Mouse (Mus musculus): ENCODE measurements around the gene Fgfr4.

Fgfr4 gene

DNA sequence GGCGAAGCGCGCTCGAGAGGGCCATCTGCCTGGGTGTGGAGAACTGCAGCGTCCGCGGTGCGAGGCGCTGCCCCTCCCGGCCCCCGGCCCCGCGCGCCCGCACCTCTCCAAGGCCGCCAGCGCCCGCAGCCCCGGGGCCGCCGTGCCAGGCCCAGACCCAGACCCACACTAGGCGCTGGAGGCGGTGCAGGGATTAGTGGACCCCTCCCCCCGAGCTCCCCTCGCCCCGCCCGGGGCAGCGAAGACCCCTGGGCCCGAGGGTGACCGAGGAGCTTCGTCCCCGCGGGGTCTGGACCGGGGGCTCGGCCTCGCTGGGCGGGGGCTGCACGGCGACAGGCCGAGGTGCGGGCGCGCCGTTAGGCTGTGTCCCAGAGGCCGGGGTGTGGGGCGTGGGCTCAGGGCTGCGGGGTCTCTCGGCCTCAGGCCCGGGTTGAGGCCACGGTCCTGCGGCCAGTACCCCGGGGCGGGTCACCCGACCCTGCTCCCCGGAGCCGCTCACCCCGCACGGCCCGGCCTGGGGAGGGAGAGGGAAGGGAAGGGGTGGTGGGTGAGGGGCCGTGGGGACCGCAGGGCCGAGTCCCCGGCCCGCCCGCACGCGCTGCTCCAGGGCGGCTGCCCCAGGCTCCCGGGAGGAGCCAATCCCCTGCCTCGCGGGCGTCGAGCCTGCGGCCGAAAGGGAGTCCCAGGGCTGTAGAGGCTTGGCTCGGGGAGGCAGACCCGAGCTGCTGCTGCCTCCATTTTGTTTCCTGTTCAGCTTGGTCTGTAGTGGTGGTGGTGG, 57.9 kb downstream of the Fgfr4 start:
- no peak for DNase-seq (ENCODE audit: inconsistent ontology term)

DNA sequence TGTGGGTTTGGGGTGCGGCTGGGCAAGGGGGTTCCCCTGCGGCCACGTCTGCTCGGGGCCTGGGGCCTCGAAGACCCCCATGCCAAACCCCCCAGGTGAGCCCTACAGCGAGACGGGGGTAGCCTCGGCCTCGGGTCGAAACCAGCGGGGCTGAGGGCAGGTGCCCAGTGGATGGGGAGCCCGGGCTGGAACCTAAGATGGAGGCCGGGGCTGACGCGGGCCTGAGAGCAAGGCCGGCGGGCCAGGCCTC, 58.5 kb downstream of the Fgfr4 start:
- no peak for DNase-seq (ENCODE audit: inconsistent ontology term)

DNA sequence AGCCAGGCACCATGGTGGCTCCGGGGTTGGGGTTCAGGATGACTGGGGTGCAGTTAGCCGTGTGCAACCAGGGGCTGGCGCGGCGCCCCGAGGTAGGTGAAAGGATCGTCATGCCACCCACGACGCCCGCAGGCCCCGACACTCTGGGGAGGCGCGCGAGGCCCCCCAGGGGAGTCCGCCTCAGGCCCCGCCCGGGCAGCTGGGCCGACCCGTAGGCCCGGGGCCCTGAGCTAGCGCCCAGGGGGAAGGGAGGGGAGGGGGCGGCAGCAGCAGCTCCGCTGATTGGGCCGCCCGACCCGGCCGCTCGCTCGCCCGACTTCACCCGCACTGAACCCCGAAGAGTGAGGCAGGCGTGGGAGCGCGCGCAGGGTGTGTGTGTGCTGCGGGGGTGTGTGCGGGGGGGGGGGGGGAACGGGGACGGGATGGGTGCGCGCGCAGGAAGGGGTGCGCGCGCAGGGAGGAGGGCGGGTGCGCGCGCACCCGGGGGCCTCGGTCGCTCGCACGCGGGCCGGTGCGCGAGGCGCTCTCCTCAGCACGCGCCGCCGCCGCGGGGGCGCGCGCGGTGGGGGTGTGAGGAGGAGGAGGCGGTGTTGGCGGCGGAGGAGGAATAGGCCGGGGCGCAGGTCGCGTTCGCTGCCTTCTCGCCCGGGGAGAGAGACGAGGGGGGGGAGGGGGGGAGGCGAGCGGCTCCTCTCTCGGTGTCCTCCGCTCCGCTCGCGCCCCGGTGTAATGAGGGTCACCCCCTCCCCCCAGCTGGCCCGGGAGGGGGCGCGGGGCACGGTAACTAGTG, 59.0 kb downstream of the Fgfr4 start:
- peak; percentile 93 for DNase-seq (ENCODE audit: inconsistent ontology term)

DNA sequence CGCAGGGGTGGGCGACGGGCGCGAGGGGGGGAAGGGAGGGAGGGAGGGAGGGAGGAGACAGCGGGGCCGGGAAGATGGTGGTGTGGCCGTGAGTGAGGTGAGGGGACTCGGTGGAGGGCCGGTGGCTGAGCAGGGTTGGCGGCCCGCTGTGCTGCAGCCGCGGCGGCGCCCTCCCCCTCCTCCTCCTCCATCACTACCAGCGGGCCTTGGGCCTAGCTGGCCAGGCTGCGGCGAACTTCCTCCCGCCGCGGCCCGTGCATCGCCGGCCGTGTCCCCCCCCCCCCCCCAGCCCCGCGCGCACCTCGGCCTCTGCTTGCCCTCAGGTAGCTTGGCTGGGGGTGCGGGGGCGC, 59.5 kb downstream of the Fgfr4 start:
- DNase-seq (ENCODE audit: inconsistent ontology term) = no peak

DNA sequence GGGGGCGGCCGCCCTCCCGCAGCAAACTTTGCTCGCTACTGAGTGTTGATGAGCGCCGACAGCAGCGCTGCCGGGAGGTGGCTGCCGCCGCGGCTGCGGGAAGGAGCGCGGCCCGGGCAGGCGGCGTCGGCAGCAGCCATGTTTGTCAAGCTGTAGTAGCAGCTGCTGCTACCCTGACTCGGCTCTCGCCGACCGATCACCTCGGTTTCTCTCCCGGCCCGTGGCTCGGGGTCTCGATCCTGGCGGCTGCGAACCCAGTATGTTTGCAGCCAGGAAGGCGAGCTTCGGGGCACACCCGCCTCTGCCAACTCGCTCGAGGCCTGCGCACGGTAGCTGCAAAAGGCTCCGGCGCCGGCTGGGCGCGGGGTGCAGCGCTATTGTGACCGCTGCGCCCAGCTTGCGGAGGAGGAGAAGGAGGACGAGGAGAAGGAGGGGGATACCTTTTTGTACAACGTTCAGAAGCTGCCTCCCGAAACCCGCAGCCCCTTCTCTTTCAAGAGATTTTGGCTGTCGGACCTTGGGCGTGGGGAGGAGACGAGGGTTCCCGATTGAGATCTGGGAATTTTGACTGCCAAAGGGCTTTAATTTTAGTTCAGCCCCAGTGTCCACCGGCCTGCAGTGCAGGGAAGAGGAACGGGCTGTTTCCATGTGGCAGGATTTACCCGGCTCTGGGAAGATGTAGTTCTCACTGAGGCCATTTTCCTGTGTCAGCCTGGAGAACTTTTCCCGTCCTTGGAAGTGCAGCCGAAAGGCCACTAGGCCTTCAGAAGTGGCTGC, 60.1 kb downstream of the Fgfr4 start:
- DNase-seq (ENCODE audit: inconsistent ontology term) = peak; percentile 73

DNA sequence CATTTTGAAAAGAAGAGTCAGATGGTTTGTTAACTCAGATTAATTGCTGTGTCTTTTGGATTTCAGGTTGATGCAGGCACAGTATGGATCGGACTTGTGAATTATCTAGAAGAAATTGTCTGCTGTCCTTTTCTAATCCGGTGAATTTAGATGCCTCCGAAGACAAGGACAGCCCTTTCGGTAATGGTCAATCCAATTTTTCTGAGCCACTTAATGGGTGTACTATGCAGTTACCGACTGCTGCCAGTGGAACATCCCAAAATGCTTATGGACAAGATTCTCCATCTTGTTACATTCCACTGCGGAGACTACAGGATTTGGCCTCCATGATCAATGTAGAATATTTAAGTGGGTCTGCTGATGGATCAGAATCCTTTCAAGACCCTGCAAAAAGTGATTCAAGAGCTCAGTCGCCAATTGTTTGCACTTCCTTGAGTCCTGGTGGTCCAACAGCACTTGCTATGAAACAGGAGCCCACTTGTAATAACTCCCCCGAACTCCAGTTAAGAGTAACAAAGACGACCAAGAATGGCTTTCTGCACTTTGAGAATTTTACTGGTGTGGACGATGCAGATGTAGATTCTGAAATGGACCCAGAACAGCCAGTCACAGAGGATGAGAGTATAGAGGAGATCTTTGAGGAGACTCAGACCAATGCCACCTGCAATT, 60.8 kb downstream of the Fgfr4 start:
- no peak for DNase-seq (ENCODE audit: inconsistent ontology term)
